Mouse (Mus musculus) urinary bladder, postnatal 25 days (tissue): Measurements from ENCODE around the gene Mettl15.

Experiments used
- DNase-seq: peaks from one replicate; pipeline ENCODE4 v3.0.0; 2022; ENCODE audit warnings: low spot score

The Mettl15 gene

DNA sequence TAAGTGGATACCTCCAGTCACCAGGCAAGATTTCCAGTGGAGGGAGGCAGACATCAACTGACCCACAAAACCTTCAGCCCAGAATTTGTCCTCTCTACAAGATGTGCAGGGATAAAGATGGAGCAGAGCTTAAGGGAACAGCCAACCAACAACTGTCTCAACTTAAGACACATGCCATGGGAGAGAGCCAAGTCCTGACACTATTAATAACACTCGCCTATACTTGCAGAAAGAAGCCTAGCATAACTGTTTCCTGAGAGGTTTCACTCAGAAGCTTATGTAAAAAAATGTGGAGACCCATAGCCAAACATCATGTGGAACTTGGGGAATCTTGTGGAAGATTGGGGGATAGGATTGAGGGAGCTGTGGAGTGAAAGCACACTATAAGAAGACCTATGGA is 124.4 kb downstream of the Mettl15 start:
- DNase-seq: no peak

DNA sequence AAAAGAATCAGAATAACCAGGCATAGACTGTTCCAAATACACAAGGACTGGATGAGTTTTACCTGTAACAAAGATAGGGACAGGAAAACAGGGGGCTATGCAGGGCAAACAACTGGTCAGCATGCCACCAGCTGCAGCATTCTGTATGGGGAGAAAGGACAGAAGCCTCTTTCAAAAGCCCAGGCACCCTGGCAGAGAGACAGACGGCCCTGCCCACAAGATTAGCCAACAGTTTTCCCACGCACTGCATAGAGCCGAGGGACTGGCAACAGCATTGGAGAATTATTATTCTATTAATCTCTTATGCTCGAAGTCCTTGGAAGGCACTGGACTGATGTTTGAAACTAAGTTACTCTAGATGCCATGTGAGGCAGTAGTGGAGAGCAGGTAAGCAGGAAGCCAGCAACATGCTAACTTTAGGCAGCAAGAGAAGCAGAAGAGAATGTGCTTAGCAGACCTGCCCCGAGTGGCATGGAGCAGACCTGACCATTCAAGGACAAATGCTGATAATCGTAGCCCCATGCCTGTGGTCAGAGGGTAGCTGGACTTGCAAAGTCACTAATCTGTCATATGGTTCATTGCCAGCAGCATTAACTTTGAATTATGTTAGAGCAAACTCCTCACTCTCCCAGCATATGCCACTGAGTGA is 127.0 kb downstream of the Mettl15 start:
- no peak for DNase-seq

DNA sequence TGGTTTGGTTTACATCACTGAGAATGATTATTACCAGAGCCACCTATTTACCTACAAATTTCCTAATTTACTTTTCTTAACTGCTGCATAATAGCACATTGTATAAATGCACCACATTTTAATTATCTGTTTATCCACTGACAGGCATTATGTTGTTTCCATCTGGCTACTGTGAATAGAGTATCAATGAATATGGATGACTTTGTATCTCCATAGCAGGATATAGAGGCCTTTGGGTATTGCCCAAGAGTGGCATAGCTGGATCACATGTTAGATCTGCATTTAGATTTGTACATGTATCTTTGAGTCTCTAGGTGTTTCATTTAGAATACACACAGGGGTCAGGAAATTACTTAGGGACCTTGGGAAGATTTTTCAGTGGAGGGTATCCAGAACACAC is 133.3 kb downstream of the Mettl15 start:
- DNase-seq: no peak

DNA sequence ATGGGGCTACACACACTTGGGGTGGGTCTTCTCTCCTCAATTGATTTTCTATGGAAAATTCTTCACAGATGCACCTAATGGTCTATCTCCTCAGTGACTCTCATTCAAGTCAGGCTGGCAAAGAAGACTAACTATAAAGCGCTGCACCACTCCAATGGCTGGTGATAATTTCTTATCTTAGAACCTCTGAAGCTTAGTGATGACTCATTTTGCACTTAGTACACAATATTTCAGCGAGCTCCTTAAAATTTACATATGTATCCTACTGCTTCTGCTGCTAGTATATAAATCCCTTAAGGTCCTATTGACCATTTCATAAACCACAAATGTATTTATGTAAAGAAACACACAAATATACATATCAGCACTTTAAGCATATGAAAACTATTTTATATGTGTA is 136.1 kb downstream of the Mettl15 start:
- no peak for DNase-seq

DNA sequence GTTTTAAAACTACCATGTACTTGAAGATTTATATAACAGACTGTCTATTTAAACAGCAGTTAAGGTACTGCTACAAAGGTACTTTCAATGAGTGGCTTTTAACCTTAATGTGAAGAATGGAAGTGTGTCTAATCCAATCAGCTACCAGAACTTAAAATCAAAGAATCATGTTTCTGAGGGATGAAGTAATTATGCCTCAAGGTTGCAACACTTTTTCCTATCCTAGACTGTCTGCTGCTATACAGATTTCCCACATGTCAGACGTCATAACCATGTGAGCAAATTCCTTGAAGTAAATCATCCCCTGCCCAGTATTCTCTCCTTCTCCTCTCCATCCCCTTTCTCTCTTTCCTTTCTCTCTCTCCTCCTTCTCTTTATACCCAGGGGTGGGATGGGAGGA is 140.2 kb downstream of the Mettl15 start:
- DNase-seq: no peak

DNA sequence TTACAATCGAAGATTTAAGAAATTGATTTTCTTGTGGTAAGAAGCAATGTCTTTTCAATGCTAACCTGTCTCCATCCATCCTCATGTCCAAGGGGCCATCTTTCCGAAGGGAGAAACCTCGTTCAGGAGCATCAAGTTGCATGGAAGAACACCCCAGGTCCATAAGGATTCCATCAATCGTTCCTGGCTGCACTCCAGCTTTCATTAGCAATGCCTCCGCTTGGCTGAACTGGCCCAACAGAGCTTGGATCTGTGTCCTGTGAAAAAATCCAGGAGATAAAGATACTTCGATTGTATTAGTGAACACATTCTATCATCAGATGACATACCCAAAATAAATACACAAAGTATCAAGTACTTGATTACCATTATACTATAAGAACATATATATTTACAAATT is 143.3 kb downstream of the Mettl15 start:
- DNase-seq: no peak

DNA sequence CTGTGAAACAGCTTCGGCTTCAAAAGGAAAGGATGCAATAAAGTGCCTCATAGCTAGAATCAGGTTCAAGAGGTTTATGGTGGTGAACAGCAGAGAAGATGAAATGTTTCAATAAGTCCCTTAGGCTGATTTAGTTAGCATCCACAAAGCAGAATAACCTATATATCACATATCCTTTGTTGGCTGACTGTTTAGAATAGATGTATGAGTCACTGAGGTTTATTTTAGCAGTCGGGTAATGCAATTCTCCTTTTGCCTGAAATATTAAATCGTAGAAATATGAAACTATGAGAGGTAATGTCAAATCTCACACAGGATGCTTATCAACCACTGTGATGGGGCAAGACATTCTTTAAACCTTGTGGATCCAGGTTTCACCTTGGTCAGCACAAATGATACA is 149.8 kb downstream of the Mettl15 start:
- no peak for DNase-seq

DNA sequence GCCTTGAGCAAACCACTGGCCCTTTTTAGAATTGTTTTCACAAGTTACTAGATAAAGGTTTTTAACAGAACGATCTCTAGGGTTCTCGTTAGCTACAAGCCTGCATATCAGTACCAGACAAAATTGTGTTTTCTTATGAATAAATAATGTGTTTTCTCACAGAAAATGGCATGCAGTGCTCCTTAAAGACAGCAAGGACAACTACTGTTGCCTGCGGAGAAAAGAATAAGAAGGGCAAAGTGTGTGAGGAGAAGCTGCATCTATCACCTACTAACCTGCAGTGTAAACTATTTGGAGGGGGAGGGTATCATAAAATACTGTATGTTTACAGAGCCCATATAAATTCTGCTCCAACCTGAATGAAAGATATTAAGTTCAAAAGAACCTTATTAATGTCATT is 150.6 kb downstream of the Mettl15 start:
- no peak for DNase-seq

DNA sequence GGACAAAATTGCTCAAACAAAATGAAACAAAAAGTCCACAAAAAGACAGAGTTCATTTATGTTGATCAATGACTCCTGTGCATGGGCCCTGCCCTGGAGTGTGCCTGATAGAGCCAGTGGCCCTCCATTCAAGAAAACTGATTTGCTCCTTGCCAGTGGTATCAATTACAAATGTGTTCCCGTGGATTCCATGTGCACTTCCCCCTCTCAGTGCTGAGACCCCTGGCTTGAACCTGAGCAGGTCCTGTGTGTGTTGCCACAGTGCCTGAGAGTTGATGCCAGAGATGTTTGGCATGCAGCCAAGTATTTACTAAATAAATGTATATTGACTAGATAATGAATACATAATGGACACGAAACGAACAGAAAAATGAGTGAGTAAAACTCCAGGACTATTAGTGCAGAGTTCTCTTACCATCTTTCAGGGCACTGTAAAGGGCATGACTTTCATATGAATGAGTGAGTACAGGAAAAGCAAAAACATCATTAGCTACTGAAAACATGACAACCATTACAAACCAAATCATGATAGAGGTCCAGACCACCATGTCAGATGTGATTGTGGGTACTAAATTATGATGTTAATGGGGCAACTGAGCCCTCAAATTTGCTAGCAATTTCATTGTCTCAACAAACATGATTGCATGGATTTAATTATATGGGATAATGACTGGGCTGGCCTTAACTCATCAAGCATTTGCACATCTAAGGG is 174.6 kb downstream of the Mettl15 start:
- no peak for DNase-seq

DNA sequence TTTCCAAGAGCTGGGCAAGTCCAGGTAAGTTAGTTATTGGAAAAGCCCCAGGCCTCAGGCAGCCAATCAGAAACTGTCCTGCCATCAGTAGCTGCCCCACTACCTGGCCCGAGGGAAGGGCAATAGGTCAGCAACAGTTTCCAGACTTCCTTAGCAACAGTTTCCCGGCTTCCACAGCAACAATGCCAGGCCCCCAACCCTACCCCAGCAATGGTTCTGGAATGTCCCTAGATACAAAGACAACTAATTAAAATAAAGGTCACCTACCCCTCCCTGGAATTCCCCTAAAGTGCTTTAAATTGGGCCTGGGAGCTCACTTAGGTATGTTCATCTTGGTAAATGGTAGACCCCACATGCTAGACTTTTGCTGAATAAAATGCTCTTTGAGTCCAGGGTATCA is 230.9 kb downstream of the Mettl15 start:
- DNase-seq: no peak
